Mouse (Mus musculus): ENCODE data around the gene Itpk1. TPM values are rescaled to one million over a fixed set of nuclear protein-coding genes. Genes with fewer than 3 reads are reported as not detected.
A peak's percentile ranks its signal among the peaks of the same experiment; 100 is the strongest.

Itpk1 gene
- polyA plus RNA-seq, 1 experiment from 2014 or later: 16.5 TPM

DNA sequence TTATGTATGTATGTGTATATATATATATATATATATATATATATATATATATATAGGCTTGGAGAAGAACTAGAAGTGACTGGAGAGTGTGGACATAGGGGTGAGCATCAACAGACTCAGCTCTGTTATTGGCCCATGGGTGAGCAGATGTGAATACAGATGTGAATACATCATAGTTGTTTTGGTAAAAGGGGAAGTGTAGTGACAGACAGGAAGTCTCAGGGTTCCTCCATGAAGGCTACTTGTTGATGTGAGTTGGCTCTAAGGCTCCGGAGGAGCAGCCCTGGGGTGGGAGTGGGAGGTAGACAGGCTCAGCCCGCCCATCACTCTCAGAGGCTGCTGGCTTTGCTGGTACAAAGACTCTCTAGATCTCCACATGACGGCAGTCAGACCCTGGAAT, 180.5 kb downstream of the Itpk1 start:
- H3K4me3 ChIP-seq: no peak overlapping the region
- H3K4me1 ChIP-seq: peaks cover 10% of the 10 kb centered on the region
- no peaks in the 10 kb centered on the region for H3K27me3 ChIP-seq (ENCODE audit: poor library complexity, severe bottlenecking)
- H3K36me3 ChIP-seq (replicated peaks): no peaks in the 10 kb centered on the region
- H3K9me3 ChIP-seq: no peaks in the 10 kb centered on the region
- WGBS: 65% methylated on average over 3 of the region's 3 CpGs
- no peak for DNase-seq (ENCODE audit: extremely low spot score, low spot score)
- H3K27ac ChIP-seq: no peak overlapping the region

DNA sequence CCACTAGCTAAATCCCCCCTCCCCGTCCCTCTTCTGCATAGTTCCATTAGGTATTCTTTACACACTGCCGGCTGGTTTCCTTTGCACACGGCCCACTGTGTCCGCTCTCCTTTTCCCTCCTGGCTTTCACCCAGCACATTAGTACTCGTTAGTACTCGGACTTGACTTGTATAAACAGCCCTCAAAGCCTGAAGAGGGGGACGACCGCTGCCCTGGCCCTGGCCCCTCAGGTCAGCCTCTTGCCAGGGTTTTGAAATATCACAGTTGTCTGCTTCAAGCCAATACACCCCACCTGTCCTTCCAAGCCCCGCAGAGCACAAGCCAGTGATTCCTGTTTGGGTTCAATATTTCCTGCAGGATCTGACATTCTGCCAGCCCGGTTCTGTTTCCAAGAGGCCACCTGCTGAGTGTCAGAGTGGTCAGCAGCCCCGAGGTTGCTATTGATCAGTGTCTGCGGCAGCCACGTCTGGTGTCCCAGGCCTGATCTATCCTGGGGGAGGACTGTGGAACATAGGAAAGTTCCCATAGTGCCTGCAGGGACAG, 182.9 kb downstream of the Itpk1 start:
- no peak for DNase-seq (ENCODE audit: extremely low spot score, low spot score)
- no peak overlapping the region for H3K27ac ChIP-seq
- H3K4me1 ChIP-seq: peaks cover 10% of the 10 kb centered on the region
- 57% methylated on average over 13 of the region's 13 CpGs for WGBS
- H3K27me3 ChIP-seq (ENCODE audit: poor library complexity, severe bottlenecking): no peaks in the 10 kb centered on the region
- H3K36me3 ChIP-seq (replicated peaks): no peaks in the 10 kb centered on the region
- no peak overlapping the region for H3K4me3 ChIP-seq
- H3K9me3 ChIP-seq: no peaks in the 10 kb centered on the region

DNA sequence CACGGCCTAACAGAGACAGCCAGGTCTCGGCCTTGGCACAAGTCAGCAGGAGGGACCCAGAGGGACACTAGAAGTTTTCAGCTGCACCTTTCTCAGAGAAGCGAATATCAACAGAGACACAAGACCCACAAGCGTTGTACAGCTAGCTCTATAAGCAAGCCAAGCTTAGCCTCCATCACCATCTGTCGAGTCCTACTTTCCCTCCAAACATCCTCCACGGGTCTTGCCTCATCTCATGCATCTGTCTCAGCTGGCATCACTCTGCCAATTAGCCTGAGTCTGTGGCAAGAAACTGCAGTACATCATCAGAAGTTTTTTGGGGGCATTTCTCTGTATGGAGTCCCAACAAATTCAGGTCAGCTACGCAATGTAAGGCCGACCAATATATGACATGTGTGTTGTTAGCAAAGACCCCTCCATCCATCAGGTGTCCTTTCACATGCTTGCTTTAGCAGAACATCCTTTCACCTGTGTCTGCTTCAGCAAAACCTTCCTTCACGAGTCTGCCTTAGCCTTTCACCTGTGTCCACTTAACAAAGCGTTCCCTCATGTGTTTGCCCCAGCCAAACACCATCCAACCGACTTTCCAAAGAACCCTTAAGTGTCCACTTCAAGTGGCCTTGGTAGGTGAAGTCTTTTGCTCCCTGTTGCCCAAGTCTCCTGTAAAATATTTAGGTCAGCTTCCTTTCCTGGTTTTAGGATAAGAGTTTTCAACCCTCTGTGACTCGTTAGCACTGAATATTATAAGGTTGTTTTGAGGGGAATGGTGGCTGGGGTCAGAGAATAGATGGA, 184.6 kb downstream of the Itpk1 start:
- WGBS: 90% methylated on average over 12 of the region's 12 CpGs
- Histone ChIP-seq H3K4me1 (peaks cover 10% of the 10 kb centered on the region), H3K9me3 (no peaks in the 10 kb centered on the region), H3K36me3 (replicated peaks) (no peaks in the 10 kb centered on the region), H3K4me3 (no peak overlapping the region), H3K27me3 (ENCODE audit: poor library complexity, severe bottlenecking) (no peaks in the 10 kb centered on the region), H3K27ac (no peak overlapping the region)
- no peak for DNase-seq (ENCODE audit: extremely low spot score, low spot score)

MicroRNAs within 50 kb of the gene (microRNA counts, 519-probe panel; counts per million panel counts)
- microRNA mmu-miR-1936: 341 counts per million, percentile 65 among the panel's probes with 10 or more counts

Small RNA genes within 50 kb of the gene (microRNA-seq; reads per million reads assigned to microRNA genes)
- gene Mir1936: not detected

Other genes with a start within 250 kb of the Itpk1 start
- gene Golga5, start 235.8 kb downstream of the Itpk1 start, polyA plus RNA-seq (2016; fragmentation: Nextera tagmentation; extraction: Ambion mirVana): 25.0 and 26.3 TPM in 2 replicates
- gene Chga, start 150.0 kb downstream of the Itpk1 start, polyA plus RNA-seq (2016; fragmentation: Nextera tagmentation; extraction: Ambion mirVana): 6.7 and 9.2 TPM in 2 replicates
- 33.8 and 36.5 TPM in 2 replicates for gene Moap1, start 38.7 kb upstream of the Itpk1 start, polyA plus RNA-seq (2016; fragmentation: Nextera tagmentation; extraction: Ambion mirVana)
- 12.0 and 14.2 TPM in 2 replicates for gene Tmem251, start 38.8 kb upstream of the Itpk1 start, polyA plus RNA-seq (2016; fragmentation: Nextera tagmentation; extraction: Ambion mirVana)
- not detected in 2 replicates for gene Gm28051, start 52.8 kb upstream of the Itpk1 start, polyA plus RNA-seq (2016; fragmentation: Nextera tagmentation; extraction: Ambion mirVana)
- 47.9 and 52.4 TPM in 2 replicates for gene Gon7, start 52.9 kb upstream of the Itpk1 start, polyA plus RNA-seq (2016; fragmentation: Nextera tagmentation; extraction: Ambion mirVana)
- 67.8 and 71.6 TPM in 2 replicates for gene Ubr7, start 53.0 kb upstream of the Itpk1 start, polyA plus RNA-seq (2016; fragmentation: Nextera tagmentation; extraction: Ambion mirVana)
- 31.7 and 35.0 TPM in 2 replicates for gene Gm20604, start 53.7 kb upstream of the Itpk1 start, polyA plus RNA-seq (2016; fragmentation: Nextera tagmentation; extraction: Ambion mirVana)
- 16.1 and 17.1 TPM in 2 replicates for gene Btbd7, start 173.5 kb upstream of the Itpk1 start, polyA plus RNA-seq (2016; fragmentation: Nextera tagmentation; extraction: Ambion mirVana)
- not detected in 2 replicates for gene Cox8c, start 194.4 kb upstream of the Itpk1 start, polyA plus RNA-seq (2016; fragmentation: Nextera tagmentation; extraction: Ambion mirVana)
- 0.33 and 0.36 TPM in 2 replicates for gene Unc79, start 243.9 kb upstream of the Itpk1 start, polyA plus RNA-seq (2016; fragmentation: Nextera tagmentation; extraction: Ambion mirVana)

Measured in forebrain, embryonic 10.5 days (tissue).